Mouse (Mus musculus): ENCODE measurements at regions not wholly inside any gene's neighbourhood (a gene's known extent, or its start where the extent isn't known, plus 50 kb on each side); places are given as distances from the start of the nearest gene placed in this dataset.
A peak's percentile ranks its signal among the peaks of the same experiment; 100 is the strongest.

DNA sequence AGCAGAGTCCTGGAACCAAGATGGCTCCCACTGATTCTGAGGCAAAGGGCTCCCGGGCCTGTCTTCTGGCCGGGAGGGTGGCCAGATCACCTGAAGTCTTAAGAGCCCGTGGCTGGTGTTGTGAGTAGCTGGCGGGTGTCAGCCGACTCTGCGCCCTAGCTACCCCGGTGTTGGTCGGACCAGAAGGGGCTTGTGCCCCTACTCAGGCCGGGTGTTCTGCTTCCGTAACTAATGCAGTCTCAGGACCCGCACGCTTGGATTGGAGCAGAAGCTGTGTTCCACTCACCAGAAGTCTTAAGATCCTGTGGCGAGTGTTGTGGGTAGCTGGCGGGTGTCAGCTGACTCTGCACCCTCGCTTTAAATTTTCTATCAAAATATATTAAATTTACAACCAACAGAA, 1285.3 kb upstream of the Cdh9 start:
- peak; percentile 34 for DNase-seq (ENCODE audit: low read depth, low spot score)

- no peak for DNase-seq (ENCODE audit: low read depth, low spot score)
Observed at GRCm38 (mm10) chr15:15477702-15478101, 1250.9 kb upstream of the Cdh9 start.

DNA sequence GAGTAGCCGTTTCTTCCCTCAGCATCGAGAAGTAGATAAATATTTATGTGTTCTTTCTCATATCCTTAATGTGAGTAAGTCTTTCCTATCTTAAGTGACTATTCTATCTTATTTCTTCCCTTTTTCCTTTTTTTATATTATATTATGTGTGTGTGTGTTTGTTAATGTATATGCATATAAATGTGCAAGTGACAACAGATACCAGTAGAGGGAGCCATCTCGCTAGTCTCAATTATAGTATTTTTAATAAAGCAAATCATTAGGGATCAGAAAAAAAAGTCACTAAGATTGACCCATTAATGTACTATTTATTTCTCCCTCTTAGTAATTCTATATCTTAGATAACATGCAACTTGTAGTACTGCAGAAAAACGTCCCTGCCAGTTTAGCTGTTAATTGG, 1228.3 kb upstream of the Cdh9 start:
- DNase-seq (ENCODE audit: low read depth, low spot score): no peak

DNA sequence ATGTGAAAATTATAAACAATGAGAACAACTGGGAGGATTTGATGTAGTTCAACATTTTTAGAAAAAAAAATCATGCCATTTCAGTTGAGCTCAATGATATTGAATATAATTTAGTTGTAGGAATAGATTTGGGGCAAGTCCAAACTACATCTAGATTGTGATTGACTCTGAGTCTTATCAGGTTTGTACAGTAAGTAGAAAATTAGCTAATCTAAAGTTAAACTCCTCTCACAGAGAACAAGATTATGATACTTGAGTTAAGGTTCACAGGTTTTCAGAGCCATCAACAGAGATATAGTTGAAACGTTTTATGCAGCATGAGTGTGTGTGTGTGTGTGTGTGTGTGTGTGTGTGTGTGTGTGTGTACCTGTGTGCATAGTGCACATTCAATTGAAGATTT, 1189.6 kb upstream of the Cdh9 start:
- no peak for DNase-seq (ENCODE audit: low read depth, low spot score)

DNA sequence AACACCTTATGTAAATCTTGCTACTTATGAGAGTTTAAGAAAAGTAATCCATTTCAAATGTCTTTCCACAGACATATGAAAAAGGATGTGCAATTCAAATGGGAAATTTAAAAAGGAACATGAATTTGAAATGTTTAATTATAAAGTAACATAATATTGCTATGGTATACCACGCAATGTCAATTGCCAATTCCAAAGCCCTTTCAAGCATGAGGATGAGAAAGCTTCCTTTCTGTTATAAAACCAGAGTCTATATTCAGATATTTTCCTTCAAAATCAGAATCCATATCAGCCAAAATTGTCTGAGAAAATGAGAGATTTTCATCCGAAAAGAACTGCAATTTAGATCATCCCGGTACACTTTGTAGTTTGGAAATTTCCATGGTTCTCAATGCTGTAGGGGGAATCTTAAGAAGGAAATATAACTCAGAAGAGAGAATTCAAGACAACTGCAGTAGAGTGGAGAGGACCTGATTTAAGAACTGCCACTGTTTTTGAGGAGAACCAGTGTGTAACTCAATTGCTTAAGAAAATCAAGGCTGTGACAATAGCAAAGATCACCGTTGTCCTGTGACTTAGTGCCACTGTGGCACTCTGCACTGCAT, 1169.3 kb upstream of the Cdh9 start:
- no peak for DNase-seq (ENCODE audit: low read depth, low spot score)

- no peak for DNase-seq (ENCODE audit: low read depth, low spot score)
Observed at GRCm38 (mm10) chr15:15582300-15582880, 1146.2 kb upstream of the Cdh9 start.

DNA sequence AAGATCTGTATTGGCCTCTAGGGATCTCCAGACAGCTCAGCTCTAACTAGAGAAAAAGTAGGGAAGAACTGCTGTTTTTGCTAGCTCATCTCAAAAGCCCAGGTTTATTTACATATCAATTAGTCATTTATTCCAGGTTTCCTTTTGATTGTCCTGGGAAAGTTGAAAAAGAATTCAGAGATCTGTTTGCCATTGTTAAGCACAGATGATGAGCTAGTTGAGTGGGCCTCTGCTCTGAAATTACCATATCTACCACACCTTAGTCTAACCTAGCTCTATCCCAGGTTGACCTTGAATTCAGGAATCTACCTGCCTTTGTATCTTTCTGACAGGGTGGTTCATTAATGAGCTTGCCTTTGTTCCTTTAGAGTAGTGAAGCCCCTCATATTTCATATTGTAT, 1110.6 kb upstream of the Cdh9 start:
- DNase-seq (ENCODE audit: low read depth, low spot score): peak; percentile 48

DNA sequence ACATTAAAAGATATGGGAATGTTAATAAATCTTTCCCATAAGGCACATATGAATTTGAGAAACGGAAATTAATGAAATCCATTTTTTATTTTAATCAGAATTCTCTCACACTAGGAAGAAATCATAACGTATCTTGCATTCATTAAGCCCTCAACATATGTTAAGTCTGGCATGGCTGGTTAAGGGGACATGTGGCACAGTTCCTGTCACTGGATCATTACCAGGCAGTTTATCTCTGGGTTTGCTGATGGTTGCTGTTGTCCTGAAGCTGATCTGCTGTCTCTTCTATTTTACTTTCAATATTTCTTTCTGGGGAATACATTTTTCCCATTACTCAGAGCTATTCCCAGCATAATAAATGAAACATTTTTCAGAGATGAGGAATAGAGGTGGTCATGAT, 1099.3 kb upstream of the Cdh9 start:
- DNase-seq (ENCODE audit: low read depth, low spot score): no peak

- no peak for DNase-seq (ENCODE audit: low read depth, low spot score)
Observed at GRCm38 (mm10) chr15:15630283-15630682, 1098.3 kb upstream of the Cdh9 start.

- no peak for DNase-seq (ENCODE audit: low read depth, low spot score)
Observed at GRCm38 (mm10) chr15:15637130-15637529, 1091.4 kb upstream of the Cdh9 start.

DNA sequence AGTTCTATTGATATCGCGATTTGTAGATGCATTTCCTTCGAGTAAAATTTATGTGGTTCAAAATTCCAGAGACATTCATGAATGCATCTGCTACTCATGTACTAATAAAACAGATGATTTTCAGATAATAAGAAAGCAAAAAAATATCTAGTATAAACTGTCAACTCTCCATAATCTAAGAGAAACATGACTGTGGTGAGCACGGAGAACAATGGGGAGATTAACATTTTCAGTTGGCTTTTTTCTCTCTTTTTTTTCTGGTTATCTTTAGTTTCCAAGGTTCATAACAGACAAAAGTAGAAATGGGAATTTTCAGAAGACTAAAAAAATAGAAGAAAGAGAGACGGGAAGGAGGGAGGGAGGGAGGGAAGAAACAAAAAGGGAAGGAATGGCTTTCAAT, 1079.8 kb upstream of the Cdh9 start:
- DNase-seq (ENCODE audit: low read depth, low spot score): no peak

DNA sequence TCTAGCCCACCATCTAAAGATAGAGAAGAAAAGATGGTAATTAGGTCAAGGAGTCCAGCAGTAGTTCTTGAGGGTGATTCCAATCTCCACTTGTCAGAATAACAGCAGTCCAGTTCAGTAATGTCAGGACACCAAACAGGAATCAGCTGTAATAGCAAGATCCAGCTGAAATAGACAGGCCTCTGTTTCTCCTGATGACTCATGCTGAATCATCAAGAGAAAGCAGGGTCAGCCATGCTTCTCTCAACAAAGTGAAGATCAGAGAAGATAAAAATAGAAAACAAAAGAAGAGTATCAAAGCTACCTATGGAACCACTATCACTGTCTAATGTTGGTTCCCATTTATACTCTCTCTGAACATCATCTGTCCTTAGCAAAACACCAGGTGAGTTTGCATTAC, 1061.8 kb upstream of the Cdh9 start:
- no peak for DNase-seq (ENCODE audit: low read depth, low spot score)

DNA sequence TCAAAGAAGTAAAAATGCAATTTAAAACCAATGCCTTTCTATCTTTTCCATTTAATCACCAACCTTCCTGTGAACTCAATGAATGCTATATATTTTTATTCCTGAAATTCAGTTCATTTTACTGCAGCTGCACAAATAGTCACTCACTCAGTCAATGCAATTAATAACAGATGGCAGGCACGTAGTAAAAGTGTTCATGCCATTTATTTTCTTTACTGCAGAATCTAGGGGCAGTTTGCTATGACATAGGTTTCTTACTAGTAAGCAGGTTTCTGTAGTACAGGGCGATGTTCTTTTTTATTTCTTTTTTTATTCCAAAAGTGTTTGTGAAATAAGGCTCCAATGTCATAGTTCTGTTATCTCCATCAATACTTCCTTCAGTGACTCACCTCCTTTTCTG, 1035.8 kb upstream of the Cdh9 start:
- DNase-seq (ENCODE audit: low read depth, low spot score): no peak

DNA sequence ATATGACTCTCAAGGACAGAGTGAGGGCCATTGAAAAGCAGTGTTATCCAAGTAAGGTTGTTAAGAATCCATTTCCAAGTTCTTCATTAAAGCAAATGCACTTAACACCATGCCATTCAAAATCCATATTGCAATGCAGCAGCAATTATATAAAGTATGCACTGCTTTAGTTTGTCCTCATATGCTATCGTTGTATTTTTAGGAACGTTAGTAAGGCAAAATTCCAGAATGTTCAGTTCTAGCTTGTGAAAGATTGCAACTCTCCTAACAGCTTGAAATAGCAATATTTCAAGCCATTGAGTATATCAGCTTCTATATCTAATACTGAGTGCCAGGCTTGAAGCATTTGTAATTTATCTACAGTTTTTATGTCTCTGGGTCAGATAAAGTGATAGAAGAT, 1011.9 kb upstream of the Cdh9 start:
- DNase-seq (ENCODE audit: low read depth, low spot score): no peak

- DNase-seq (ENCODE audit: low read depth, low spot score): no peak
Observed at GRCm38 (mm10) chr15:15741987-15742386, 986.6 kb upstream of the Cdh9 start.

- DNase-seq (ENCODE audit: low read depth, low spot score): peak; percentile 5
Observed at GRCm38 (mm10) chr15:15743011-15743410, 985.5 kb upstream of the Cdh9 start.
